Mouse (Mus musculus): Measurements from ENCODE around the gene Gm21887. TPM values are rescaled to one million over a fixed set of nuclear protein-coding genes. Genes with fewer than 3 reads are reported as not detected.
A peak's percentile ranks its signal among the peaks of the same experiment; 100 is the strongest.
"Not testable (repeated sequence)": the region's sequence is repeated elsewhere in the genome, so short reads cannot be mapped to it uniquely, and the experiment has no call there.

Gene Gm21887
- polyA plus RNA-seq, 1 experiment from 2014 or later, result 45.5 TPM

GRCm38 (mm10) chrX:169988571-169989218, 20.8 kb upstream of the Gm21887 start:
- not testable (repeated sequence) for H3K79me2 ChIP-seq (ENCODE audit: inconsistent target); H3K27ac ChIP-seq; H3K4me3 ChIP-seq (ENCODE audit: inconsistent target)
- 93% methylated on average over 56 of the region's 56 CpGs for WGBS (ENCODE audit: missing documents)
- peaks cover 36% of the 10 kb centered on the region for H3K36me3 ChIP-seq (ENCODE audit: inconsistent target)

GRCm38 (mm10) chrX:169989219-169989595, 20.3 kb upstream of the Gm21887 start:
- not testable (repeated sequence) for H3K4me3 ChIP-seq (ENCODE audit: inconsistent target); H3K79me2 ChIP-seq (ENCODE audit: inconsistent target); H3K27ac ChIP-seq
- peaks cover 31% of the 10 kb centered on the region for H3K36me3 ChIP-seq (ENCODE audit: inconsistent target)
- 88% methylated on average over 8 of the region's 8 CpGs for WGBS (ENCODE audit: missing documents)

GRCm38 (mm10) chrX:169989691-169990631, 19.5 kb upstream of the Gm21887 start:
- H3K36me3 ChIP-seq (ENCODE audit: inconsistent target), result peaks cover 23% of the 10 kb centered on the region
- H3K79me2 ChIP-seq (ENCODE audit: inconsistent target), result not testable (repeated sequence)
- 70% methylated on average over 56 of the region's 56 CpGs for WGBS (ENCODE audit: missing documents)
- peak overlapping the region; percentile 8 for H3K4me3 ChIP-seq (ENCODE audit: inconsistent target)
- H3K27ac ChIP-seq, result peak overlapping the region; percentile 44

- H3K27ac ChIP-seq, result peak overlapping the region; percentile 44
- WGBS (ENCODE audit: missing documents), result 42% methylated on average over 28 of the region's 28 CpGs
- H3K36me3 ChIP-seq (ENCODE audit: inconsistent target), result peaks cover 11% of the 10 kb centered on the region; the same call in 1 of the 2 replicates
- peak overlapping the region; percentile 8; the same call in 1 of the 2 replicates for H3K4me3 ChIP-seq (ENCODE audit: inconsistent target)
- H3K79me2 ChIP-seq (ENCODE audit: inconsistent target), result not testable (repeated sequence)
These were observed 18.2 kb upstream of the Gm21887 start for GRCm38 (mm10) chrX:169991128-169991873.

- H3K4me3 ChIP-seq (ENCODE audit: inconsistent target); H3K36me3 ChIP-seq (ENCODE audit: inconsistent target); H3K27ac ChIP-seq; H3K79me2 ChIP-seq (ENCODE audit: inconsistent target): not testable (repeated sequence)
- 43% methylated on average over 15 of the region's 15 CpGs for WGBS (ENCODE audit: missing documents)
These were observed 17.2 kb upstream of the Gm21887 start for GRCm38 (mm10) chrX:169992086-169992930.

GRCm38 (mm10) chrX:169992951-169993547, 16.4 kb upstream of the Gm21887 start:
- not testable (repeated sequence) for H3K79me2 ChIP-seq (ENCODE audit: inconsistent target); H3K4me3 ChIP-seq (ENCODE audit: inconsistent target); H3K36me3 ChIP-seq (ENCODE audit: inconsistent target); H3K27ac ChIP-seq
- WGBS (ENCODE audit: missing documents), result 56% methylated on average over 8 of the region's 8 CpGs

- not testable (repeated sequence) for H3K36me3 ChIP-seq (ENCODE audit: inconsistent target); H3K79me2 ChIP-seq (ENCODE audit: inconsistent target); H3K27ac ChIP-seq; H3K4me3 ChIP-seq (ENCODE audit: inconsistent target)
- WGBS (ENCODE audit: missing documents), result 57% methylated on average over 33 of the region's 33 CpGs
These were observed 15.2 kb upstream of the Gm21887 start for GRCm38 (mm10) chrX:169994011-169994865.

GRCm38 (mm10) chrX:169994866-169995711, 14.4 kb upstream of the Gm21887 start:
- WGBS (ENCODE audit: missing documents), result 57% methylated on average over 2 of the region's 2 CpGs
- not testable (repeated sequence) for H3K79me2 ChIP-seq (ENCODE audit: inconsistent target); H3K4me3 ChIP-seq (ENCODE audit: inconsistent target); H3K36me3 ChIP-seq (ENCODE audit: inconsistent target); H3K27ac ChIP-seq

- not testable (repeated sequence) for H3K79me2 ChIP-seq (ENCODE audit: inconsistent target); H3K4me3 ChIP-seq (ENCODE audit: inconsistent target); H3K36me3 ChIP-seq (ENCODE audit: inconsistent target); H3K27ac ChIP-seq
- 60% methylated on average over 17 of the region's 17 CpGs for WGBS (ENCODE audit: missing documents)
These were observed 13.4 kb upstream of the Gm21887 start for GRCm38 (mm10) chrX:169995909-169996521.

- peak overlapping the region; percentile 9; the same call in 1 of the 2 replicates for H3K4me3 ChIP-seq (ENCODE audit: inconsistent target)
- H3K27ac ChIP-seq; H3K36me3 ChIP-seq (ENCODE audit: inconsistent target); H3K79me2 ChIP-seq (ENCODE audit: inconsistent target): not testable (repeated sequence)
- 51% methylated on average over 46 of the region's 46 CpGs for WGBS (ENCODE audit: missing documents)
These were observed 12.5 kb upstream of the Gm21887 start for GRCm38 (mm10) chrX:169996926-169997325.

- H3K27ac ChIP-seq; H3K79me2 ChIP-seq (ENCODE audit: inconsistent target); H3K36me3 ChIP-seq (ENCODE audit: inconsistent target): not testable (repeated sequence)
- peak overlapping the region; percentile 9; the same call in 1 of the 2 replicates for H3K4me3 ChIP-seq (ENCODE audit: inconsistent target)
- WGBS (ENCODE audit: missing documents), result 51% methylated on average over 40 of the region's 40 CpGs
These were observed 12.0 kb upstream of the Gm21887 start for GRCm38 (mm10) chrX:169997456-169997853.

- not testable (repeated sequence) for H3K79me2 ChIP-seq (ENCODE audit: inconsistent target); H3K36me3 ChIP-seq (ENCODE audit: inconsistent target); H3K27ac ChIP-seq
- peak overlapping the region; percentile 9; the same call in 1 of the 2 replicates for H3K4me3 ChIP-seq (ENCODE audit: inconsistent target)
- WGBS (ENCODE audit: missing documents), result 42% methylated on average over 37 of the region's 37 CpGs
These were observed 11.5 kb upstream of the Gm21887 start for GRCm38 (mm10) chrX:169997854-169998456.
